Mouse (Mus musculus): ENCODE measurements at regions not wholly inside any gene's neighbourhood (a gene's known extent, or its start where the extent isn't known, plus 50 kb on each side); places are given as distances from the start of the nearest gene placed in this dataset.
A peak's percentile ranks its signal among the peaks of the same experiment; 100 is the strongest.

GRCm38 (mm10) chr13:72023666-72024065 is 60.1 kb upstream of the Irx1 start:
- 63% methylated on average over 5 of the region's 5 CpGs for WGBS
- no peaks in the 10 kb centered on the region for H3K27me3 ChIP-seq (ENCODE audit: control insufficient read depth, insufficient read depth, low read length)
- H3K9me3 ChIP-seq (ENCODE audit: control insufficient read depth, low read length) = no peaks in the 10 kb centered on the region
- H3K9ac ChIP-seq (replicated peaks; ENCODE audit: low read length) = no peak overlapping the region
- H3K27ac ChIP-seq (replicated peaks; ENCODE audit: low read depth, low read length) = no peak overlapping the region
- peaks cover 8% of the 10 kb centered on the region for H3K4me1 ChIP-seq (ENCODE audit: control insufficient read depth, insufficient read depth, low read length)
- no peak overlapping the region for H3K4me2 ChIP-seq (ENCODE audit: low read length)
- H3K36me3 ChIP-seq (ENCODE audit: control insufficient read depth, insufficient read depth, low read length) = no peaks in the 10 kb centered on the region
- ATAC-seq (ENCODE audit: low FRiP score, low TSS enrichment) (no peak), DNase-seq (peak; percentile 7)
- H3K4me3 ChIP-seq (replicated peaks; ENCODE audit: low read depth, low read length) = no peak overlapping the region

DNA sequence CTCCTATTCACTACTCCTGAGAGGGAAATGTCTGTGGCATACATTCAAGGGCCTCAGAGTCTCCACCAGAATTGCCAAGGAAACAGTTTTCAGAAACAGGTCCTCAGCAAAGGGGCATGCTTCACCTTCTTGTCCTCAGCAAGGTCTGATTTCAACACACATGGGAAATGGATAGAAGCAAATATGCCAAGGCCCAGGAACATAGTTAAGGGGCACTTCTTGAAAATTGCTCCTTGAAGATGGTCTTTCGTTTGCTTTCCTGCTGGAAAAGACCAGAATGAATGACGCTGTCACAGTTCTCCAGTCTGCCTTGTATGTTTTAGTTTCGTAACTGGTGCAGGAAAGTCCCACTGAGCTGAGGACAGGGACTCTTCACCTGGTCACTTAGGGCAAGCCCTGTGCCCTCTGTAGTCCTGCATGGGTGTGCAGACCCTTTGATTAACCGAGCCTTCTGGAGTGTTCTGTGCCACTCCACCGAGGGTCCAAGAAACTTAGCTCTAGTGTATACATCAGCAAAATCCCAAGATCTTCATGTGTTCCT is 80.5 kb upstream of the Irx1 start:
- Histone ChIP-seq H3K27me3 (ENCODE audit: control insufficient read depth, insufficient read depth, low read length) (no peaks in the 10 kb centered on the region), H3K9ac (replicated peaks; ENCODE audit: low read length) (no peak overlapping the region), H3K4me1 (ENCODE audit: control insufficient read depth, insufficient read depth, low read length) (no peaks in the 10 kb centered on the region), H3K4me3 (replicated peaks; ENCODE audit: low read depth, low read length) (no peak overlapping the region), H3K27ac (replicated peaks; ENCODE audit: low read depth, low read length) (no peak overlapping the region), H3K4me2 (ENCODE audit: low read length) (no peak overlapping the region), H3K9me3 (ENCODE audit: control insufficient read depth, low read length) (no peaks in the 10 kb centered on the region), H3K36me3 (ENCODE audit: control insufficient read depth, insufficient read depth, low read length) (no peaks in the 10 kb centered on the region)
- 91% methylated on average over 5 of the region's 5 CpGs for WGBS
- ATAC-seq (ENCODE audit: low FRiP score, low TSS enrichment) = no peak
- no peak for DNase-seq

- DNase-seq = no peak
- H3K4me3 ChIP-seq (replicated peaks; ENCODE audit: low read depth, low read length) = no peak overlapping the region
- WGBS = 86% methylated on average over 3 of the region's 3 CpGs
- H3K9ac ChIP-seq (replicated peaks; ENCODE audit: low read length) = no peak overlapping the region
- ATAC-seq (ENCODE audit: low FRiP score, low TSS enrichment) = no peak
- no peaks in the 10 kb centered on the region for H3K36me3 ChIP-seq (ENCODE audit: control insufficient read depth, insufficient read depth, low read length)
- 0 out of 2 replicates have a peak, but pooled peaks cover 4% of the 10 kb centered on the region for H3K4me1 ChIP-seq (ENCODE audit: control insufficient read depth, insufficient read depth, low read length)
- H3K27me3 ChIP-seq (ENCODE audit: control insufficient read depth, insufficient read depth, low read length) = no peaks in the 10 kb centered on the region
- H3K27ac ChIP-seq (replicated peaks; ENCODE audit: low read depth, low read length) = no peak overlapping the region
- no peaks in the 10 kb centered on the region for H3K9me3 ChIP-seq (ENCODE audit: control insufficient read depth, low read length)
- H3K4me2 ChIP-seq (ENCODE audit: low read length) = no peak overlapping the region
Measured at GRCm38 (mm10) chr13:72056469-72056868, 92.9 kb upstream of the Irx1 start.

DNA sequence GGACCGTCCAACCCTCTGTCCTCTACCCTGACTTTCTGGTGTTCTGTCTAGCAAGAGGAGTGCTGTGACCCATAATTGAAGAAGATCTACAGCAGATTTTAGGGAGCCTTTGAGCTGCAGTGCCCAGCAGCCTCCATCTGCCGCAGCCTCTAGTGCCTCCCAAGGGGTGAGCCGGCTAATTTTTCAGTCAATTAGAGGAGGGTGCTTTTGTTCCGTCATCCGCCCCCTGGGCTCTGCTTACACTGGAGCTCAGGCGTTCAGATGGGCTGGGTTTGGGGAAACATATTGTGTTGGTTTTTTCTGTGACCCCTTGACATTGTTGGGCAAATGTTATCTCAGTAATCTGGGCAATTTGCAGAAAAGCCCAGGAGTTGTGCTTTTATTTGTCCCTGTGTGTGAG is 98.1 kb upstream of the Irx1 start:
- ATAC-seq (ENCODE audit: low FRiP score, low TSS enrichment) = peak; percentile 50; the same call in 1 of the 2 replicates

DNA sequence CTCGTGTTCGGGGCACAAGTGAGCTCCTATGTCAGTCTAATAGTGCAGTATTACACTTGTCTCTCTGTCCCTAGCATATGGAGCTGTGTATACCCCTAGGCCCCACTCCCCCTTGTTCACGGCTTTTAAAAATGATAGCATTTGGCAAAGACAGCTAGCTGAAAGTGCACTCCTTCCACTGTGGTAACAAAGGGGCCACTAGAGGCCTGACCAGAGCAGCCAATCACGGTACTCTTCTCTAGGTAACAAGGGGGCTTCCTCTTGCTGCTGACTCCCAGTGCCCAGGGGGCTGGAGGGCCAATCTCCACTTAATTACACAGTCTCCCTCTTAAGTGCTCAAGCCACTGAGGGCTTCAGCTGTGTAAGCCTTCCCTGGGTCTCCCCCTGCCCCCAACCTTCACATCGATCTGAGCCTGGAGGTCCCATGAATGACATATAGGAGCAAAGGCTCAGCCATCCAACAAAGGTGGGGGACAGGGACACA is 99.8 kb upstream of the Irx1 start:
- Histone ChIP-seq H3K4me2 (ENCODE audit: low read length) (no peak overlapping the region), H3K4me3 (replicated peaks; ENCODE audit: low read depth, low read length) (no peak overlapping the region), H3K36me3 (ENCODE audit: control insufficient read depth, insufficient read depth, low read length) (no peaks in the 10 kb centered on the region), H3K27me3 (ENCODE audit: control insufficient read depth, insufficient read depth, low read length) (no peaks in the 10 kb centered on the region), H3K9ac (replicated peaks; ENCODE audit: low read length) (no peak overlapping the region), H3K27ac (replicated peaks; ENCODE audit: low read depth, low read length) (no peak overlapping the region), H3K4me1 (ENCODE audit: control insufficient read depth, insufficient read depth, low read length) (peaks cover 16% of the 10 kb centered on the region), H3K9me3 (ENCODE audit: control insufficient read depth, low read length) (no peaks in the 10 kb centered on the region)
- peak; percentile 56 for DNase-seq
- 15% methylated on average over 5 of the region's 5 CpGs for WGBS
- peak; percentile 63; the same call in 1 of the 2 replicates for ATAC-seq (ENCODE audit: low FRiP score, low TSS enrichment)

More for the DNA sequence above, 98.1 kb upstream of the Irx1 start:
- no peaks in the 10 kb centered on the region for H3K9me3 ChIP-seq (ENCODE audit: control insufficient read depth, low read length)
- H3K36me3 ChIP-seq (ENCODE audit: control insufficient read depth, insufficient read depth, low read length) = no peaks in the 10 kb centered on the region
- peaks cover 18% of the 10 kb centered on the region for H3K4me1 ChIP-seq (ENCODE audit: control insufficient read depth, insufficient read depth, low read length)
- H3K27me3 ChIP-seq (ENCODE audit: control insufficient read depth, insufficient read depth, low read length) = no peaks in the 10 kb centered on the region
- H3K4me3 ChIP-seq (replicated peaks; ENCODE audit: low read depth, low read length) = no peak overlapping the region
- 15% methylated on average over 6 of the region's 6 CpGs for WGBS
- DNase-seq = peak; percentile 63
- H3K27ac ChIP-seq (replicated peaks; ENCODE audit: low read depth, low read length) = 0 out of 2 replicates have a peak overlapping the region, but pooled peaks have one; percentile 1
- no peak overlapping the region for H3K4me2 ChIP-seq (ENCODE audit: low read length)
- no peak overlapping the region for H3K9ac ChIP-seq (replicated peaks; ENCODE audit: low read length)

GRCm38 (mm10) chr13:72096585-72096984 is 133.1 kb upstream of the Irx1 start:
- Histone ChIP-seq H3K9me3 (ENCODE audit: control insufficient read depth, low read length) (no peaks in the 10 kb centered on the region), H3K4me2 (ENCODE audit: low read length) (no peak overlapping the region), H3K36me3 (ENCODE audit: control insufficient read depth, insufficient read depth, low read length) (no peaks in the 10 kb centered on the region), H3K9ac (replicated peaks; ENCODE audit: low read length) (no peak overlapping the region), H3K27ac (replicated peaks; ENCODE audit: low read depth, low read length) (no peak overlapping the region), H3K4me1 (ENCODE audit: control insufficient read depth, insufficient read depth, low read length) (0 out of 2 replicates have a peak, but pooled peaks cover 7% of the 10 kb centered on the region), H3K27me3 (ENCODE audit: control insufficient read depth, insufficient read depth, low read length) (no peaks in the 10 kb centered on the region), H3K4me3 (replicated peaks; ENCODE audit: low read depth, low read length) (no peak overlapping the region)
- WGBS = 54% methylated on average over 4 of the region's 5 CpGs
- DNase-seq = no peak
- no peak for ATAC-seq (ENCODE audit: low FRiP score, low TSS enrichment)

DNA sequence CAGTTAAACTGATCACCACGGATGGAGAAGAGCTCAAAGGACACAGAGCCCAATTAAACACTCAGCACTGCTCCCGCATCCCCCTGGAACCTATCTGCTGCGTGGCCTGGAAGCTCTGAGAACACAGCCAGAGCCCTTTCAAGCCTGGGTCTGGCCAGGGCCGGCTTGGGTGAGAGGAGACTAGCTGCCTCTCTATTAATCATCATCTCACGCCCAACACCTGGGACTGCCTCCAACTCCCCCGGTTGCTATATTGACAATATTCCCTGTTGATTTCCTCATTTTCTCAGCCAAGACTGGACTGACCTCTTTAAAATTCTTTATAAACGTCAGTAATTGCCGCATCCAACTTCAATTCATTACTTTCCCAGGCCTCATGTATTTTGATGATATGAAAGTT is 133.7 kb upstream of the Irx1 start:
- H3K4me3 ChIP-seq (replicated peaks; ENCODE audit: low read depth, low read length) = no peak overlapping the region
- no peak for ATAC-seq (ENCODE audit: low FRiP score, low TSS enrichment)
- no peaks in the 10 kb centered on the region for H3K27me3 ChIP-seq (ENCODE audit: control insufficient read depth, insufficient read depth, low read length)
- no peak overlapping the region for H3K27ac ChIP-seq (replicated peaks; ENCODE audit: low read depth, low read length)
- H3K4me2 ChIP-seq (ENCODE audit: low read length) = no peak overlapping the region
- no peak overlapping the region for H3K9ac ChIP-seq (replicated peaks; ENCODE audit: low read length)
- no peaks in the 10 kb centered on the region for H3K9me3 ChIP-seq (ENCODE audit: control insufficient read depth, low read length)
- WGBS = 32% methylated on average over 8 of the region's 8 CpGs
- 0 out of 2 replicates have a peak, but pooled peaks cover 7% of the 10 kb centered on the region for H3K4me1 ChIP-seq (ENCODE audit: control insufficient read depth, insufficient read depth, low read length)
- DNase-seq = peak; percentile 39
- no peaks in the 10 kb centered on the region for H3K36me3 ChIP-seq (ENCODE audit: control insufficient read depth, insufficient read depth, low read length)

- H3K4me1 ChIP-seq (ENCODE audit: control insufficient read depth, insufficient read depth, low read length) = 0 out of 2 replicates have a peak, but pooled peaks cover 7% of the 10 kb centered on the region
- no peak overlapping the region for H3K4me2 ChIP-seq (ENCODE audit: low read length)
- ATAC-seq (ENCODE audit: low FRiP score, low TSS enrichment) (no peak), DNase-seq (no peak)
- H3K27ac ChIP-seq (replicated peaks; ENCODE audit: low read depth, low read length) = no peak overlapping the region
- H3K9ac ChIP-seq (replicated peaks; ENCODE audit: low read length) = no peak overlapping the region
- H3K9me3 ChIP-seq (ENCODE audit: control insufficient read depth, low read length) = no peaks in the 10 kb centered on the region
- no peaks in the 10 kb centered on the region for H3K36me3 ChIP-seq (ENCODE audit: control insufficient read depth, insufficient read depth, low read length)
- H3K27me3 ChIP-seq (ENCODE audit: control insufficient read depth, insufficient read depth, low read length) = no peaks in the 10 kb centered on the region
- no peak overlapping the region for H3K4me3 ChIP-seq (replicated peaks; ENCODE audit: low read depth, low read length)
- 72% methylated on average over 11 of the region's 11 CpGs for WGBS
Measured at GRCm38 (mm10) chr13:72097811-72098210, 134.3 kb upstream of the Irx1 start.

GRCm38 (mm10) chr13:72100741-72101140 is 137.2 kb upstream of the Irx1 start:
- no peak for DNase-seq
- Histone ChIP-seq H3K9ac (replicated peaks; ENCODE audit: low read length) (no peak overlapping the region), H3K27me3 (ENCODE audit: control insufficient read depth, insufficient read depth, low read length) (no peaks in the 10 kb centered on the region), H3K4me2 (ENCODE audit: low read length) (no peak overlapping the region), H3K36me3 (ENCODE audit: control insufficient read depth, insufficient read depth, low read length) (no peaks in the 10 kb centered on the region), H3K27ac (replicated peaks; ENCODE audit: low read depth, low read length) (no peak overlapping the region), H3K9me3 (ENCODE audit: control insufficient read depth, low read length) (no peaks in the 10 kb centered on the region), H3K4me3 (replicated peaks; ENCODE audit: low read depth, low read length) (no peak overlapping the region), H3K4me1 (ENCODE audit: control insufficient read depth, insufficient read depth, low read length) (0 out of 2 replicates have a peak, but pooled peaks cover 7% of the 10 kb centered on the region)
- 74% methylated on average over 5 of the region's 5 CpGs for WGBS
- ATAC-seq (ENCODE audit: low FRiP score, low TSS enrichment) = no peak
